Mouse (Mus musculus) kidney, embryonic 16.5 days (tissue): ENCODE results near the gene Mgat4a. TPM values are rescaled to one million over a fixed set of nuclear protein-coding genes. Genes with fewer than 3 reads are reported as not detected.
"Not testable (repeated sequence)": the region's sequence is repeated elsewhere in the genome, so short reads cannot be mapped to it uniquely, and the experiment has no call there.

Experiments used
- ATAC-seq: fragments of 200-750 bp; cut with Nextera tagmentation; 2 replicates; pipeline ENCODE4 v1.8.0; 2017; ENCODE audit warnings: moderate TSS enrichment; ENCODE audit not compliant: low FRiP score, low TSS enrichment
- H3K27ac ChIP-seq: fragments of 300-500 bp; sonication (generic); 2 replicates; pipeline ENCODE4 v1.5.1; 2014; ENCODE audit warnings: low read length
- H3K27me3 ChIP-seq: fragments of 300-500 bp; sonication (generic); 2 replicates; pipeline ENCODE4 v1.6.1; 2014; ENCODE audit warnings: low read length, control low read depth, mixed read lengths; ENCODE audit not compliant: insufficient read depth
- H3K36me3 ChIP-seq: fragments of 300-500 bp; sonication (generic); 2 replicates; pipeline ENCODE4 v1.6.1; 2014; ENCODE audit warnings: low read length, control low read depth, mixed read lengths; ENCODE audit not compliant: insufficient read depth
- H3K4me1 ChIP-seq: fragments of 300-500 bp; sonication (generic); 2 replicates; pipeline ENCODE4 v1.6.1; 2014; ENCODE audit warnings: low read length, control low read depth, mixed read lengths; ENCODE audit not compliant: insufficient read depth
- H3K4me2 ChIP-seq: fragments of 300-500 bp; sonication (generic); replicated peaks from 2 replicates; pipeline ENCODE4 v1.6.1; 2014; ENCODE audit warnings: low read depth, low read length
- H3K4me3 ChIP-seq: fragments of 300-500 bp; sonication (generic); 2 replicates; pipeline ENCODE4 v1.5.1; 2014; ENCODE audit warnings: mild to moderate bottlenecking, low read length
- H3K9ac ChIP-seq: fragments of 300-500 bp; sonication (generic); replicated peaks from 2 replicates; pipeline ENCODE4 v1.6.1; 2014; ENCODE audit warnings: low read length
- H3K9me3 ChIP-seq: fragments of 300-500 bp; sonication (generic); 2 replicates; pipeline ENCODE4 v1.6.1; 2016; ENCODE audit warnings: low read length, control low read depth
- WGBS: fragments of 180-500 bp; shearing (Covaris S2); extraction: QIAGEN DNeasy Blood & Tissue Kit; methylation state at CpG from one replicate; pipeline ENCODE4 v1.1.7; 2014; 5-methylcytosine and 5-hydroxymethylcytosine counted together
- polyA plus RNA-seq: library from polyadenylated mRNA; unstranded; fragments of >200 nt; fragmentation: Nextera tagmentation; extraction: Ambion mirVana; gene quantifications from 2 replicates; pipeline ENCODE4 v1.2.1, GENCODE M21; 2015

Mgat4a gene
- polyA plus RNA-seq, 1 experiment from 2014 or later: 8.3 TPM

DNA sequence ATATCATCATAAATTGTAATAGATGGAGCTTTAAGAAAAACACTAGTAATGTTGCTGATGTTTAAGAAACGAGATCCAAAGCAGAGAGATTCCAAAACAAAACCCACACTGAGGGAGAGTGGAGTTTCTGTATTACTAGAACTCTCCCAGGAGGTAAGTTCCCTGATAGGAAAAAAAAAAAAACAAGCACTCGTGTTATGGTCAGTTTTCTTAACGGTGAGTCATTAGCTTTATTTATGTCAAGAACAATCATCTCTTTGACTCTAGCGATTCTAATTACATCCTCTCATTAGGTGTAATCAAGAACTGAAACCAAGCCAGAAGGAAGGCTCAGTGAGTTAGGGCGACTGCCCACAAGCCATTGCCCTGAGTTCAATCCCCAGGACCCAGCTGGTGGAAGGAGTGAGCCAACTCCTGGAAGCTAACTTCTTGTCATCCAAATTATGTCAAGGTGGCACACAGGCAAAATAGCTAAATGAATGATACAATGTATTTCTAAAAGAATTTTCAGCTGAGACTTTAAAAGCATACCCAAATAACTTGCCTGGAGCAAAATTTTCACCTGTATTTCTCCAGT lies 6.2 kb downstream of the Mgat4a start:
- Histone ChIP-seq H3K4me1 (peaks cover 2% of the 10 kb centered on the region; the same call in 1 of the 2 replicates), H3K36me3 (no peaks in the 10 kb centered on the region), H3K4me2 (no peak overlapping the region), H3K9ac (no peak overlapping the region), H3K4me3 (no peak overlapping the region), H3K27me3 (no peaks in the 10 kb centered on the region; the same call in 1 of the 2 replicates), H3K9me3 (no peaks in the 10 kb centered on the region), H3K27ac (no peak overlapping the region)
- 18% methylated on average over 5 of the region's 5 CpGs for WGBS
- ATAC-seq: no peak

GRCm38 (mm10) chr1:37533181-37533580 lies 7.6 kb downstream of the Mgat4a start:
- no peak for ATAC-seq
- Histone ChIP-seq H3K4me2 (no peak overlapping the region), H3K4me1 (no peaks in the 10 kb centered on the region), H3K27me3 (no peaks in the 10 kb centered on the region), H3K27ac (no peak overlapping the region), H3K4me3 (no peak overlapping the region), H3K36me3 (no peaks in the 10 kb centered on the region), H3K9ac (no peak overlapping the region), H3K9me3 (no peaks in the 10 kb centered on the region)
- WGBS: 91% methylated on average over 7 of the region's 7 CpGs

DNA sequence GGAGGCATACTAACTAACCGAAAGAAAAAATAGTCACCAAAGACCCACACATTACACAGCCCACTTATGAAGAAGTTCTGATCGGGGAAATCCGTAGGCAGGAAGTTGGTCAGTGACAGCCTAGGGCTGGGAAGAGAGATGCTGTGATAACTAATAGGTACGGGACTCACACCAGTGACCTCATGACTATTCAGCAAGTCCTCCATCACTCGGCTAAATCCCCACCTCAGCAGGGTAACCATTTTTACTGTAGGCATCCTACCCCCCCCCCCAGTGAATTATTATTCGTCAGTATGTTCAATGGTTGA lies 8.3 kb downstream of the Mgat4a start:
- ATAC-seq: no peak
- 76% methylated on average over 6 of the region's 6 CpGs for WGBS
- no peaks in the 10 kb centered on the region for H3K27me3 ChIP-seq

GRCm38 (mm10) chr1:37531654-37532532 lies 8.9 kb downstream of the Mgat4a start:
- Histone ChIP-seq H3K4me3 (no peak overlapping the region), H3K9me3 (no peaks in the 10 kb centered on the region), H3K4me1 (no peaks in the 10 kb centered on the region), H3K36me3 (no peaks in the 10 kb centered on the region), H3K27me3 (no peaks in the 10 kb centered on the region), H3K27ac (no peak overlapping the region), H3K9ac (no peak overlapping the region), H3K4me2 (no peak overlapping the region)
- ATAC-seq: no peak
- WGBS: 93% methylated on average over 12 of the region's 12 CpGs

More for the DNA sequence above, 8.3 kb downstream of the Mgat4a start:
- Histone ChIP-seq H3K4me1 (no peaks in the 10 kb centered on the region), H3K36me3 (no peaks in the 10 kb centered on the region), H3K4me2 (no peak overlapping the region), H3K9me3 (no peaks in the 10 kb centered on the region), H3K27ac (no peak overlapping the region), H3K9ac (no peak overlapping the region), H3K4me3 (no peak overlapping the region)

DNA sequence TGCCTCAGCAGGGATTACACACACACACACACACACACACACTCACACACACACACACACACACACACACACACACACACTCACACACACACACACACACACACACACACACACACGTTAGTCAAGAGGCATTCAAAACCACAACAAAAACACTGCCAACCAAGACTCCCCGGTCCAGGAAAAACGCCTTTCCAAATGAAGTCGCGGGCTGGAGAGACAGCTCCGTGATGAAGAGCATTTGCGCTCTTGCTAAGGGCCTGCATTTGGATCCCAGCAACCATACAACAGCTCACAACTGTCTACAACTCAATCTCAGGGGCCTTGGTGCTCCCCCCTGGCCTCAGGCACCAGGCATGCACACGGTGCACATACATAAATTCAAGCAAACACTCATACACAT lies 10.8 kb downstream of the Mgat4a start:
- no peaks in the 10 kb centered on the region for H3K9me3 ChIP-seq
- no peaks in the 10 kb centered on the region for H3K4me1 ChIP-seq
- H3K9ac ChIP-seq: no peak overlapping the region
- ATAC-seq: no peak
- 72% methylated on average over 8 of the region's 8 CpGs for WGBS
- H3K27me3 ChIP-seq: no peaks in the 10 kb centered on the region
- H3K27ac ChIP-seq: no peak overlapping the region
- no peak overlapping the region for H3K4me3 ChIP-seq
- no peaks in the 10 kb centered on the region for H3K36me3 ChIP-seq
- no peak overlapping the region for H3K4me2 ChIP-seq

DNA sequence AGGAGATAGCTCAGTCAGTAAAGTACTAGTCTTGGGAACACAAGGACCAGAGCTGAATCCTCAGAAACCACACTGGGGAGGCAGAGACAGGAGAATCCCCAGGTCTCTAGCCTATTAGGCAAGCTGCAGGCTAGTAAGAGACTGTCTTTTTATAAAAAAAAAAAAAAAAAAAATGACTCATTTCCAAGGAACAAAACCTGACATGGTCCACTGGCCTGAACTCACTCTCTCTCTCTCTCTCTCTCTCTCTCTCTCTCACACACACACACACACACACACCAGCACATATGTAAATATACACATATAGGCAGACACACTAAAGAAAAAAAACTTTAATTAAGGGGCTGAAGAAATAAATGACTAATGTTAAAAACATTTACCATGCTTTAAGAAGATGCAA lies 14.6 kb downstream of the Mgat4a start:
- Histone ChIP-seq H3K27me3 (no peaks in the 10 kb centered on the region), H3K4me3 (no peak overlapping the region), H3K9ac (no peak overlapping the region), H3K36me3 (no peaks in the 10 kb centered on the region), H3K4me2 (no peak overlapping the region), H3K4me1 (no peaks in the 10 kb centered on the region), H3K27ac (no peak overlapping the region), H3K9me3 (no peaks in the 10 kb centered on the region)
- ATAC-seq: no peak

DNA sequence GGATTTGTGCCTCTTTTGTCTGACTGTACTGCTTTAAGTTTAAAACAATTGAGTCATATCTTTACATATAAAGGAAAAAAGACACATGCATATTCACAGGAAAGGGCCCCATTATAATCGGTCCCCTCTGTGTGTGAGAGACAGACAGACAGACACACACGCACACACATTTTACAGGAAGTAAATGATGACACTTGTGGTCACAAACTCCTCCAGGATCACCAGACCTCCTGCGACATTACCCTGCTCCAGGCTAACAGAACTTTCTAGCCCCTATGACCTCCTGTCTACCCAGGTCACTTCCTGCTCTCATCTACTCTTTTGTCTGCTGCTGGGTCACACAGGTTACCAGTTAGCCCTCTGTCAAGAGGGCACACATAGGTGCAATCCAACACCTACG lies 16.1 kb downstream of the Mgat4a start:
- H3K4me3 ChIP-seq: no peak overlapping the region
- H3K27me3 ChIP-seq: no peaks in the 10 kb centered on the region
- WGBS: 71% methylated on average over 4 of the region's 4 CpGs
- no peak for ATAC-seq
- no peaks in the 10 kb centered on the region for H3K4me1 ChIP-seq
- no peaks in the 10 kb centered on the region for H3K9me3 ChIP-seq
- no peak overlapping the region for H3K4me2 ChIP-seq
- H3K27ac ChIP-seq: no peak overlapping the region
- no peaks in the 10 kb centered on the region for H3K36me3 ChIP-seq
- H3K9ac ChIP-seq: no peak overlapping the region

DNA sequence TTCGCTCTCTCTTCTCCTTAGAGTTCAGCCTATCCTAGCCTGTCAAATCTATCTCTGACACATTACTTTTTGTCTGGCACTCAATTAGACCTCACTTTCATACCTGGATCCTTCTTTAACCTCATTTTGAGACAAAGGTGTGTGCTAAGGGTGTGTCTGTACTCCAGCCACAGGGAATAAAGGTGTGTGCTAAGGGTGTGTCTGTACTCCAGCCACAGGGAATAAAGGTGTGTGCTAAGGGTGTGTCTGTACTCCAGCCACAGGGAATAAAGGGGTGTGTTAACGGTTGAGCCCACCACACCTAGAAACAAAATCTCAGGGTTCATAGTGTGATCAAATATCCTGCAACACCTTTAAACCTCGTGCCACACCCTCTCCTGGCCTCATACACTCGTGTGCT lies 16.7 kb downstream of the Mgat4a start:
- H3K27ac ChIP-seq, H3K4me2 ChIP-seq, ATAC-seq, H3K4me3 ChIP-seq, H3K4me1 ChIP-seq, H3K9ac ChIP-seq, H3K27me3 ChIP-seq, H3K36me3 ChIP-seq, H3K9me3 ChIP-seq: not testable (repeated sequence)
- WGBS: 79% methylated on average over 4 of the region's 4 CpGs

GRCm38 (mm10) chr1:37523548-37523947 lies 17.3 kb downstream of the Mgat4a start:
- not testable (repeated sequence) for H3K9me3 ChIP-seq, H3K4me1 ChIP-seq, H3K27ac ChIP-seq, H3K4me3 ChIP-seq, H3K36me3 ChIP-seq, H3K4me2 ChIP-seq, ATAC-seq, H3K9ac ChIP-seq, H3K27me3 ChIP-seq
- WGBS: 84% methylated on average over 3 of the region's 3 CpGs

GRCm38 (mm10) chr1:37522101-37522500 lies 18.7 kb downstream of the Mgat4a start:
- H3K4me2 ChIP-seq: no peak overlapping the region
- WGBS: 74% methylated on average over 5 of the region's 5 CpGs
- no peak overlapping the region for H3K9ac ChIP-seq
- no peaks in the 10 kb centered on the region for H3K4me1 ChIP-seq
- no peaks in the 10 kb centered on the region for H3K27me3 ChIP-seq
- no peaks in the 10 kb centered on the region for H3K36me3 ChIP-seq
- H3K4me3 ChIP-seq: no peak overlapping the region
- H3K27ac ChIP-seq: no peak overlapping the region
- ATAC-seq: no peak
- no peaks in the 10 kb centered on the region for H3K9me3 ChIP-seq
